Mouse (Mus musculus) limb, embryonic 11.5 days (tissue): ENCODE data around the gene Rnpep. TPM values are rescaled to one million over a fixed set of nuclear protein-coding genes. Genes with fewer than 3 reads are reported as not detected.

ENCODE experiments used
- ATAC-seq: fragments of 200-750 bp; cut with Nextera tagmentation; 2 replicates; pipeline ENCODE4 v1.8.0; 2017; ENCODE audit warnings: low read depth; ENCODE audit not compliant: insufficient number of reproducible peaks, low FRiP score, low TSS enrichment
- DNase-seq: peaks from one replicate; pipeline ENCODE4 v3.0.0-alpha.2; 2015; ENCODE audit warnings: low spot score
- H3K27ac ChIP-seq: fragments of 300-500 bp; sonication (generic); replicated peaks from 2 replicates; pipeline ENCODE4 v1.5.1; 2014; ENCODE audit warnings: low read depth, mild to moderate bottlenecking, low read length
- H3K27me3 ChIP-seq: fragments of 300-500 bp; sonication (generic); 2 replicates; pipeline ENCODE4 v1.6.1; 2014; ENCODE audit warnings: mild to moderate bottlenecking, low read length, mixed read lengths; ENCODE audit not compliant: control insufficient read depth, insufficient read depth
- H3K36me3 ChIP-seq: fragments of 300-500 bp; sonication (generic); 2 replicates; pipeline ENCODE4 v1.6.1; 2014; ENCODE audit warnings: mild to moderate bottlenecking, low read length, moderate library complexity, mixed read lengths; ENCODE audit not compliant: control insufficient read depth, insufficient read depth
- H3K4me1 ChIP-seq: fragments of 300-500 bp; sonication (generic); 2 replicates; pipeline ENCODE4 v1.6.1; 2014; ENCODE audit warnings: low read length, mixed read lengths; ENCODE audit not compliant: control insufficient read depth, insufficient read depth
- H3K4me2 ChIP-seq: fragments of 300-500 bp; sonication (generic); 2 replicates; pipeline ENCODE4 v1.6.1; 2014; ENCODE audit warnings: low read depth, mild to moderate bottlenecking, moderate library complexity; ENCODE audit not compliant: severe bottlenecking
- H3K4me3 ChIP-seq: fragments of 300-500 bp; sonication (generic); 2 replicates; pipeline ENCODE4 v1.5.1; 2014; ENCODE audit warnings: low read depth, low read length
- H3K9ac ChIP-seq: fragments of 300-500 bp; sonication (generic); 2 replicates; pipeline ENCODE4 v1.6.1; 2014; ENCODE audit warnings: mild to moderate bottlenecking, low read length
- H3K9me3 ChIP-seq: fragments of 300-500 bp; sonication (generic); 2 replicates; pipeline ENCODE4 v1.6.1; 2016; ENCODE audit warnings: low read length; ENCODE audit not compliant: control insufficient read depth
- WGBS: fragments of 180-500 bp; shearing (Covaris S2); extraction: QIAGEN DNeasy Blood & Tissue Kit; methylation state at CpG from one replicate; pipeline ENCODE4 v1.1.7; 2014; 5-methylcytosine and 5-hydroxymethylcytosine counted together
- polyA plus RNA-seq: library from polyadenylated mRNA; unstranded; fragments of >200 nt; fragmentation: Nextera tagmentation; extraction: Ambion mirVana; gene quantifications from 2 replicates; pipeline ENCODE4 v1.2.1, GENCODE M21; 2014

The Rnpep gene
- 108 and 112 TPM in 2 replicates for polyA plus RNA-seq

DNA sequence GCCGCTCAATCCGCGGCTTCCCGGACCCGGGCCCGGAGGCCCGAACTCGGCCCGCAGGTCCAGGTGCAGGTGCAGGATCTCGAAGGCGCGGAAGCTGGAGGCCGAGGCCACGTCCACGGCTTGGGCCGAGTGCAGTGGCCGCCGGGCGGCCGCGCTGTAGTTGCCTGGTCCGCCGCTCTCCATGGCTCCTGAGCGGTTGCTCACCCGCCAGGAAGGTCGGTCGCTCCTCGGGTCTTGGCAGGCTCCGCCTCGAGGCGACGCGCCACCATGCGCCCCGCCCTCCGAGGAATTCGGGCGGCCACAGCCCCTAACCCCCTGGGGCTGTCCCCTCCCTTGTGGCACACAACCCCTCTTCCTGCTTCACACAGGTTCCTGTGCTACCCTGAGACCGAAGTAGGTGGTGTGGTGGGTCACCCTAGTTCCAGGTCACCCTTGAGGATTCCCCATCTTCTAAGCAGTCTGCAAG, at the start of gene Rnpep:
TSS of gene Rnpep (minus strand) at position 259 of the 466 bp plus-strand sequence.
- H3K4me3 ChIP-seq, result peak within 1 kb of the TSS; percentile 85
- 0% methylated on average over 39 of the region's 39 CpGs for WGBS
- H3K36me3 ChIP-seq, result no peaks in the 10 kb centered on the region; the same call in 1 of the 2 replicates
- H3K4me1 ChIP-seq, result no peaks in the 10 kb centered on the region
- H3K9me3 ChIP-seq, result no peaks in the 10 kb centered on the region
- H3K27ac ChIP-seq, result peak within 1 kb of the TSS; percentile 16; the same call in 1 of the 2 replicates
- DNase-seq, result peak; percentile 86
- peak within 1 kb of the TSS; percentile 94 for H3K9ac ChIP-seq
- H3K27me3 ChIP-seq, result no peaks in the 10 kb centered on the region
- H3K4me2 ChIP-seq, result peak within 1 kb of the TSS; percentile 87
- peak; percentile 88 for ATAC-seq

DNA sequence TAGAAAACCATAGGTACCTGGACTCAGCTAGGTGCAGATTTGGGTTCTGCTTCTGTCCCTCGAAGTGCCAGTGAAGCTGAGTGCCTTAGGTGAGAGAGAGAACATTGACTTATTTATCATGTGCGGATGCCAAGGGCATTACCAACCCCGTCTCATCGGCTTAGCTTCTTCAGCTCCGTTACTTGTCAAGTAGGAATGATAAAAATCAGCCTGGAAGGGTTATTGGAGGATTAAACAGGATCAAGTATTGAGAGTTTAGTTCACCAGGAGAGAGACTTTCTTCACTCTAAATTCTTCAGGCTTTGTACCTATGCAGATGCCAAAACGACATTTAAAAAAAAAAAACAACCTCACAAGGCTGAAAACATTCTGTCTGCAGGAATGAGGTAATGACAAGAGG, 46.7 kb upstream of the Rnpep start:
- H3K27ac ChIP-seq, result no peak overlapping the region
- H3K36me3 ChIP-seq, result no peaks in the 10 kb centered on the region
- no peak for ATAC-seq
- no peak overlapping the region for H3K4me2 ChIP-seq
- no peaks in the 10 kb centered on the region for H3K27me3 ChIP-seq
- H3K4me1 ChIP-seq, result 0 out of 2 replicates have a peak, but pooled peaks cover 4% of the 10 kb centered on the region
- 71% methylated on average over 6 of the region's 6 CpGs for WGBS
- H3K4me3 ChIP-seq, result no peak overlapping the region
- H3K9me3 ChIP-seq, result no peaks in the 10 kb centered on the region
- DNase-seq, result no peak
- H3K9ac ChIP-seq, result no peak overlapping the region

GRCm38 (mm10) chr1:135328368-135328767, 44.5 kb upstream of the Rnpep start:
- DNase-seq, result no peak
- H3K9me3 ChIP-seq, result no peaks in the 10 kb centered on the region
- no peaks in the 10 kb centered on the region for H3K27me3 ChIP-seq
- H3K36me3 ChIP-seq, result no peaks in the 10 kb centered on the region
- no peak overlapping the region for H3K27ac ChIP-seq
- H3K4me2 ChIP-seq, result no peak overlapping the region
- H3K9ac ChIP-seq, result no peak overlapping the region
- no peak for ATAC-seq
- H3K4me1 ChIP-seq, result peaks cover 12% of the 10 kb centered on the region; the same call in 1 of the 2 replicates
- H3K4me3 ChIP-seq, result no peak overlapping the region
- WGBS, result 57% methylated on average over 5 of the region's 5 CpGs

DNA sequence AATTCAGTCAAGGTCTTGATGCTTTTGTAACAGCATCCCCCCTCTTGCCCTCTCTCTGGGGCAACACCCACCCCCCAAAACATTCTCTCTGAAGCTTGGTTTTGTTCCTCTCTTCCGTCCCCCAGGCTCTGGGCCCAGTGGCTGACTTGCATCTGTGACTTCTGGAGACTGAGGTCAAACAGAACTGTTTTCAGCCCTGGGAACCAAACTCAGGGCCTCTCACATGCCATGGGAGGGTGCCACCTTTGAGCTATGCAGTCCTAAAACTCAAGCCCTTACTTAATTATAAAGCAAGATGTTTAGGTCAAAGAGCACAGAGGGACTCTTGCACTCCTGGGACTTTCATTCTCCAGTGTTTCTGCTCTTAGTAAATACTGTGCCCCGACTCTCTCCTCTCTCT, 42.0 kb upstream of the Rnpep start:
- Histone ChIP-seq H3K4me1 (peaks cover 12% of the 10 kb centered on the region; the same call in 1 of the 2 replicates), H3K4me2 (no peak overlapping the region), H3K36me3 (no peaks in the 10 kb centered on the region), H3K27me3 (no peaks in the 10 kb centered on the region), H3K27ac (no peak overlapping the region), H3K4me3 (no peak overlapping the region), H3K9me3 (no peaks in the 10 kb centered on the region), H3K9ac (no peak overlapping the region)
- no peak for DNase-seq
- ATAC-seq, result no peak
- WGBS, result 87% methylated on average over 2 of the region's 2 CpGs

DNA sequence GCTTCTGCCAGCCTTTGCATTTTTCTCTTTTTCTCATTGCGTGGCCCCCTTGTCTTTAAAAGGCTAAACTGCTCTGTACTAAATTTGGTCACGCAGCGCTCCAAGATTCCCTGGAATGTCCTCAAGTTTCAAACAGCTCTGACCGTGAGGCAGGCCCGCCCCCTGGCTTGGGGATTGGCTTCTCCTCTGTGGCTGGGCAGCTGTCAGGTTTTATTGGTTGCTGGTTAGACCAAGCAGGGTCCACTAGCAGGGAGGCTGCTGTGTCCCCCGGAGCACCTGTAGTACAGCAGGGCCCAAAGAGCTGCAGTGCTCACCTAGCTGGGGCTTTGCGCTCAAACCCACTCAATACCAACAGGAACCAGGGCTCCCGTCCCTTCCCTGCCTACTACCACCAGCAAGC, 40.7 kb upstream of the Rnpep start, which contains the start of gene Lmod1:
TSS of gene Lmod1 (plus strand) at position 237 of the 400 bp plus-strand sequence.
- Histone ChIP-seq H3K9me3 (no peaks in the 10 kb centered on the region), H3K4me1 (peaks cover 12% of the 10 kb centered on the region; the same call in 1 of the 2 replicates), H3K36me3 (no peaks in the 10 kb centered on the region), H3K4me3 (no peak within 1 kb of the TSS), H3K27ac (no peak within 1 kb of the TSS), H3K9ac (no peak within 1 kb of the TSS), H3K4me2 (peak within 1 kb of the TSS; percentile 32), H3K27me3 (no peaks in the 10 kb centered on the region)
- peak; percentile 85 for DNase-seq
- 9% methylated on average over 8 of the region's 8 CpGs for WGBS
- peak; percentile 82 for ATAC-seq

DNA sequence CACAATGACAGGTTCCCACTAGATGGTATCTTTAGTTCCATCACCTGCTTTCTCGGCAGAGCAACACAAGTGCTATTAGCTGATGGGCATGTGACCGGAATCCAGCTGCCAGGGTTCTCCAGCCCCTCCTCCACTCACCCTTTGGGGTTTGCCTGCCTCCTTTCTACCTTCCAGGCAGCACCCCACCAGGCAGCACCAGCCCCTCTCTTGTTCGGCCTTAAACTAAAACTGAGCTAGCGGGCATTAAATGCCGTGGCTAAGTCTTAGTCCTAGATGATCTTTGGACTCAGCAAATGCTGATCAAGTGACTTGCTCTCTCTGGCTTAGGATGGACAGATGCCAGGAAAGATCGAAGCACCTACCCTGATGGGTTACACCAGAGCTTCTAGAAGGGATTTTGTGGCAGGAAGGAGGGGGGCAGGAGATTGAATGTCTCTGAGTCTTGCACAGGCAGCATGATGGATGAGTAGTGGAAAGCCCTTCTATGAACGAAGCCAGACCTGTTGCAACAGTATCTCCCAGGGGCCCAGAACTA, 39.5 kb upstream of the Rnpep start:
- H3K4me1 ChIP-seq, result peaks cover 10% of the 10 kb centered on the region; the same call in 1 of the 2 replicates
- no peak overlapping the region for H3K27ac ChIP-seq
- no peak overlapping the region for H3K9ac ChIP-seq
- WGBS, result 77% methylated on average over 7 of the region's 7 CpGs
- no peaks in the 10 kb centered on the region for H3K27me3 ChIP-seq
- DNase-seq (no peak), ATAC-seq (no peak)
- H3K4me3 ChIP-seq, result no peak overlapping the region
- H3K36me3 ChIP-seq, result no peaks in the 10 kb centered on the region
- H3K9me3 ChIP-seq, result no peaks in the 10 kb centered on the region
- no peak overlapping the region for H3K4me2 ChIP-seq

DNA sequence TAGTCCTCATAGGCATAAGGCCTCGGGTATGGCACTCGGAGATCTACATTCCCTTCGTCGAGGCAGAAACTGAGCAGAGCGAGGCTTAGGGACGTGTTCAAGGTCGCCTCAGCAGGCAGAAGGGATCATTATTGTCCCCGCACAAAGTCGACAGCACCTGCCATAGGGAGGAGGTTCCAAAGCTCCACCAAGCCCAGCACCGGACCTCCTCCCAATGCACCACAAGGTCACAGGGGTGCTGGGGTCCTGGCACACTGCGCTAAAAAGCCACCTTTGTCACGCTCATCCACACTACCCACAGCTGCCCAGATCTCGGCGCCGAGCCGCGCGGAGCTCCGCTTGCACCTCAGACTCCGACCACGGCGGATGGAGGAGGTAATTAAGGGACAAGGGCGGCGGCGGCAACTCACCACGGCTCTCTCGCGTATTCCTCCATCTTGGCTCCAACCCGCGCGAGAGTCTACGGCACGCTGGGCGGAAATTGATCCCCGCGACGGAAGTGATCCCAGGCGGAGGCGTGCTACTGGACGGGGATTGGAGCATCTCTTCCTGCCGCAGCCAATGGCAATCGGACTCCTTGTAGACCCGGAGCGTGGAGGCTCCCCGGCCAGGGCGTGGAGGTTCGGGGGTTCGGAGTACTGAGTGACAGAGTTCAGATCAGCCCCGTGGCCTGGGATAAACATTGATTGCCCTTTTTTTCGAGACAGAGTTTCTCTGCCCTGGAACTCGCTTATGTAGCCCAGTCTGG, 29.6 kb upstream of the Rnpep start, which contains the start of gene Timm17a:
TSS of gene Timm17a (minus strand) at position 495 of the 748 bp plus-strand sequence.
- DNase-seq (peak; percentile 94), ATAC-seq (peak; percentile 97)
- H3K4me2 ChIP-seq, result peak within 1 kb of the TSS; percentile 74
- H3K27ac ChIP-seq, result peak within 1 kb of the TSS; percentile 63
- no peaks in the 10 kb centered on the region for H3K9me3 ChIP-seq
- H3K27me3 ChIP-seq, result no peaks in the 10 kb centered on the region
- H3K4me3 ChIP-seq, result peak within 1 kb of the TSS; percentile 96
- peak within 1 kb of the TSS; percentile 98 for H3K9ac ChIP-seq
- WGBS, result under 1% methylated on average over 51 of the region's 51 CpGs
- H3K36me3 ChIP-seq, result peaks cover 9% of the 10 kb centered on the region; the same call in 1 of the 2 replicates
- peaks cover 7% of the 10 kb centered on the region for H3K4me1 ChIP-seq

DNA sequence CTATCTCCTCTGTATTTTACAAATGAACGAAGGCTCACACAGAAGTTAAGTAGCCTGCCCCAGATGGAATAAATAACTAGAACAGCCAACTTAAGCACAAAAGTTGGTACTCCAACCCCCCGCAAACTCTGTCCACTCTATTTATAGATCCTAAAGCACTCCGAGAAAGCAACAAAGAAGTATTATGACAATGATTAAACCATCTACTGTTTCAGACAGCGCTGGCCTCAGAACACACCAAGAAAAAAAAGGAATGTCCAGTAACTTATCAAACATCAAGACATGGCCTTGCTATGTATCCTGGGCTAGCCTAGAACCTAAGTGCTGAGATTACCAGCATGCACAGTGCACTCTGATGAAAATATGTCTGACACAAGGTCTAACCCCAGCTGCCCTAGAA, 28.3 kb upstream of the Rnpep start:
- Histone ChIP-seq H3K9ac (no peak overlapping the region), H3K9me3 (no peaks in the 10 kb centered on the region), H3K36me3 (peaks cover 13% of the 10 kb centered on the region; the same call in 1 of the 2 replicates), H3K4me1 (peaks cover 7% of the 10 kb centered on the region), H3K27me3 (no peaks in the 10 kb centered on the region), H3K4me3 (peak overlapping the region; percentile 96), H3K27ac (no peak overlapping the region), H3K4me2 (peak overlapping the region; percentile 74)
- WGBS, result 91% methylated on average over 4 of the region's 4 CpGs
- ATAC-seq (no peak), DNase-seq (no peak)
